Mouse (Mus musculus) neural tube, embryonic 12.5 days (tissue): ENCODE measurements around the gene Lrrc45. TPM values are rescaled to one million over a fixed set of nuclear protein-coding genes. Genes with fewer than 3 reads are reported as not detected.
"Not testable (repeated sequence)": the region's sequence is repeated elsewhere in the genome, so short reads cannot be mapped to it uniquely, and the experiment has no call there.

Experiments used
- ATAC-seq: fragments of 200-750 bp; cut with Nextera tagmentation; 2 replicates; pipeline ENCODE4 v1.8.0; 2017; ENCODE audit warnings: low read depth, mild to moderate bottlenecking, moderate TSS enrichment, moderate library complexity; ENCODE audit not compliant: low FRiP score
- H3K27ac ChIP-seq: fragments of 300-500 bp; sonication (generic); 2 replicates; pipeline ENCODE4 v1.5.1; 2016
- H3K27me3 ChIP-seq: fragments of 300-500 bp; sonication (generic); replicated peaks from 2 replicates; pipeline ENCODE4 v1.6.1; 2016; ENCODE audit warnings: mild to moderate bottlenecking
- H3K36me3 ChIP-seq: fragments of 300-500 bp; sonication (generic); 2 replicates; pipeline ENCODE4 v1.6.1; 2016; ENCODE audit warnings: mild to moderate bottlenecking
- H3K4me1 ChIP-seq: fragments of 300-500 bp; sonication (generic); 2 replicates; pipeline ENCODE4 v1.6.1; 2016
- H3K4me2 ChIP-seq: fragments of 300-500 bp; sonication (generic); replicated peaks from 2 replicates; pipeline ENCODE4 v1.6.1; 2016; ENCODE audit warnings: mild to moderate bottlenecking
- H3K4me3 ChIP-seq: fragments of 300-500 bp; sonication (generic); 2 replicates; pipeline ENCODE4 v1.5.1; 2016
- H3K9ac ChIP-seq: fragments of 300-500 bp; sonication (generic); 2 replicates; pipeline ENCODE4 v1.6.1; 2016; ENCODE audit warnings: mild to moderate bottlenecking
- H3K9me3 ChIP-seq: fragments of 300-500 bp; sonication (generic); 2 replicates; pipeline ENCODE4 v1.6.1; 2016; ENCODE audit warnings: mild to moderate bottlenecking
- WGBS: fragments of 180-500 bp; shearing (Covaris S2); methylation state at CpG from one replicate; pipeline ENCODE4 v1.1.7; 2016; 5-methylcytosine and 5-hydroxymethylcytosine counted together
- polyA plus RNA-seq: library from polyadenylated mRNA; unstranded; fragments of >200 nt; fragmentation: Nextera tagmentation; extraction: Ambion mirVana; gene quantifications from 2 replicates; pipeline ENCODE4 v1.2.1, GENCODE M21; 2016

The Lrrc45 gene
- polyA plus RNA-seq, 1 experiment from 2014 or later, result 72.6 TPM

GRCm38 (mm10) chr11:120721124-120722066, 7.7 kb downstream of the Lrrc45 start, which contains the start of gene Rac3:
TSS of gene Rac3 (plus strand) at chr11:120721470.
- Histone ChIP-seq H3K27me3 (peaks cover 17% of the 10 kb centered on the region; the same call in 1 of the 2 replicates), H3K27ac (no peak within 1 kb of the TSS), H3K4me1 (peaks cover 18% of the 10 kb centered on the region), H3K4me3 (peak within 1 kb of the TSS; percentile 67), H3K36me3 (peaks cover 40% of the 10 kb centered on the region), H3K4me2 (peak within 1 kb of the TSS; percentile 99), H3K9ac (peak within 1 kb of the TSS; percentile 87), H3K9me3 (no peaks in the 10 kb centered on the region)
- ATAC-seq, result peak; percentile 87
- 1% methylated on average over 84 of the region's 90 CpGs for WGBS

GRCm38 (mm10) chr11:120722067-120722630, 8.4 kb downstream of the Lrrc45 start:
- H3K9ac ChIP-seq, result peak overlapping the region; percentile 87
- peaks cover 26% of the 10 kb centered on the region for H3K4me1 ChIP-seq
- H3K27ac ChIP-seq, result no peak overlapping the region
- peaks cover 17% of the 10 kb centered on the region; the same call in 1 of the 2 replicates for H3K27me3 ChIP-seq
- H3K9me3 ChIP-seq, result no peaks in the 10 kb centered on the region
- 19% methylated on average over 21 of the region's 21 CpGs for WGBS
- no peak for ATAC-seq
- H3K4me2 ChIP-seq, result peak overlapping the region; percentile 99
- peaks cover 36% of the 10 kb centered on the region for H3K36me3 ChIP-seq
- peak overlapping the region; percentile 67 for H3K4me3 ChIP-seq

- Histone ChIP-seq H3K4me1 (peaks cover 26% of the 10 kb centered on the region), H3K27ac (no peak overlapping the region), H3K4me2 (peak overlapping the region; percentile 99), H3K9me3 (no peaks in the 10 kb centered on the region), H3K36me3 (peaks cover 28% of the 10 kb centered on the region), H3K9ac (0 out of 2 replicates have a peak overlapping the region, but pooled peaks have one; percentile 4), H3K27me3 (peaks cover 17% of the 10 kb centered on the region; the same call in 1 of the 2 replicates), H3K4me3 (no peak overlapping the region)
- no peak for ATAC-seq
- 86% methylated on average over 11 of the region's 11 CpGs for WGBS
Observed at GRCm38 (mm10) chr11:120722761-120723382, 9.1 kb downstream of the Lrrc45 start.

GRCm38 (mm10) chr11:120723509-120723908, 9.8 kb downstream of the Lrrc45 start:
- Histone ChIP-seq H3K4me2 (no peak overlapping the region), H3K4me1 (peaks cover 26% of the 10 kb centered on the region), H3K27me3 (peaks cover 18% of the 10 kb centered on the region; the same call in 1 of the 2 replicates), H3K36me3 (peaks cover 22% of the 10 kb centered on the region), H3K27ac (no peak overlapping the region), H3K9me3 (no peaks in the 10 kb centered on the region), H3K9ac (0 out of 2 replicates have a peak overlapping the region, but pooled peaks have one; percentile 4), H3K4me3 (no peak overlapping the region)
- ATAC-seq, result no peak
- WGBS, result 84% methylated on average over 7 of the region's 7 CpGs

GRCm38 (mm10) chr11:120726243-120727168, 12.8 kb downstream of the Lrrc45 start:
- Histone ChIP-seq H3K27ac (no peak overlapping the region), H3K4me1 (peaks cover 23% of the 10 kb centered on the region), H3K9me3 (no peaks in the 10 kb centered on the region), H3K9ac (peak overlapping the region; percentile 63), H3K36me3 (peaks cover 5% of the 10 kb centered on the region; the same call in 1 of the 2 replicates), H3K27me3 (peaks cover 22% of the 10 kb centered on the region; the same call in 1 of the 2 replicates), H3K4me3 (peak overlapping the region; percentile 53), H3K4me2 (peak overlapping the region; percentile 92)
- ATAC-seq, result peak; percentile 43
- WGBS, result 16% methylated on average over 36 of the region's 36 CpGs

GRCm38 (mm10) chr11:120727169-120727527, 13.4 kb downstream of the Lrrc45 start, which contains the start of gene Dcxr:
TSS of gene Dcxr (minus strand) at chr11:120727281.
- Histone ChIP-seq H3K27me3 (peaks cover 17% of the 10 kb centered on the region; the same call in 1 of the 2 replicates), H3K9ac (peak within 1 kb of the TSS; percentile 63)

GRCm38 (mm10) chr11:120727564-120727963, 13.8 kb downstream of the Lrrc45 start:
- no peak overlapping the region for H3K9ac ChIP-seq
- WGBS, result 63% methylated on average over 12 of the region's 12 CpGs
- H3K27ac ChIP-seq, result no peak overlapping the region
- no peak overlapping the region for H3K4me3 ChIP-seq
- peaks cover 12% of the 10 kb centered on the region; the same call in 1 of the 2 replicates for H3K27me3 ChIP-seq
- no peak for ATAC-seq
- peaks cover 16% of the 10 kb centered on the region for H3K4me1 ChIP-seq
- H3K36me3 ChIP-seq, result peaks cover 5% of the 10 kb centered on the region; the same call in 1 of the 2 replicates
- no peaks in the 10 kb centered on the region for H3K9me3 ChIP-seq
- H3K4me2 ChIP-seq, result peak overlapping the region; percentile 92

More at GRCm38 (mm10) chr11:120727169-120727527, 13.4 kb downstream of the Lrrc45 start, which contains the start of gene Dcxr:
- under 1% methylated on average over 14 of the region's 14 CpGs for WGBS
- ATAC-seq, result peak; percentile 77
- peaks cover 18% of the 10 kb centered on the region for H3K4me1 ChIP-seq
- peaks cover 5% of the 10 kb centered on the region; the same call in 1 of the 2 replicates for H3K36me3 ChIP-seq
- H3K4me2 ChIP-seq, result peak within 1 kb of the TSS; percentile 92
- no peaks in the 10 kb centered on the region for H3K9me3 ChIP-seq
- no peak within 1 kb of the TSS for H3K27ac ChIP-seq
- peak within 1 kb of the TSS; percentile 53 for H3K4me3 ChIP-seq

- H3K27ac ChIP-seq, result no peak overlapping the region
- no peaks in the 10 kb centered on the region for H3K36me3 ChIP-seq
- peaks cover 16% of the 10 kb centered on the region for H3K4me1 ChIP-seq
- H3K27me3 ChIP-seq, result peaks cover 8% of the 10 kb centered on the region; the same call in 1 of the 2 replicates
- H3K9me3 ChIP-seq, result no peaks in the 10 kb centered on the region
- peak overlapping the region; percentile 47 for H3K4me2 ChIP-seq
- 62% methylated on average over 11 of the region's 11 CpGs for WGBS
- no peak for ATAC-seq
- no peak overlapping the region for H3K9ac ChIP-seq
- 0 out of 2 replicates have a peak overlapping the region, but pooled peaks have one; percentile 7 for H3K4me3 ChIP-seq
Observed at GRCm38 (mm10) chr11:120728530-120729240, 15.0 kb downstream of the Lrrc45 start.

- H3K4me3 ChIP-seq, result 0 out of 2 replicates have a peak overlapping the region, but pooled peaks have one; percentile 7
- not testable (repeated sequence) for ATAC-seq, H3K27me3 ChIP-seq
Observed at GRCm38 (mm10) chr11:120729432-120730050, 15.8 kb downstream of the Lrrc45 start.

GRCm38 (mm10) chr11:120730331-120730870, 16.7 kb downstream of the Lrrc45 start:
- ATAC-seq, result no peak
- Histone ChIP-seq H3K4me2 (no peak overlapping the region), H3K27me3 (peaks cover 8% of the 10 kb centered on the region; the same call in 1 of the 2 replicates), H3K27ac (no peak overlapping the region), H3K4me3 (no peak overlapping the region), H3K4me1 (peaks cover 16% of the 10 kb centered on the region), H3K9me3 (no peaks in the 10 kb centered on the region), H3K9ac (no peak overlapping the region), H3K36me3 (no peaks in the 10 kb centered on the region)
- 90% methylated on average over 10 of the region's 10 CpGs for WGBS

More at GRCm38 (mm10) chr11:120729432-120730050, 15.8 kb downstream of the Lrrc45 start:
- 1% methylated on average over 17 of the region's 21 CpGs for WGBS
- not testable (repeated sequence) for H3K9ac ChIP-seq, H3K27ac ChIP-seq, H3K9me3 ChIP-seq, H3K36me3 ChIP-seq
- peak overlapping the region; percentile 47 for H3K4me2 ChIP-seq
- H3K4me1 ChIP-seq, result peaks cover 16% of the 10 kb centered on the region
